Mouse (Mus musculus): ENCODE data around the gene Carns1. TPM values are rescaled to one million over a fixed set of nuclear protein-coding genes. Genes with fewer than 3 reads are reported as not detected.
"Not testable (repeated sequence)": the region's sequence is repeated elsewhere in the genome, so short reads cannot be mapped to it uniquely, and the experiment has no call there.

Carns1 gene
- polyA plus RNA-seq, 1 experiment from 2014 or later: 10.4 TPM

- DNase-seq (ENCODE audit: low spot score): no peak
Measured at GRCm38 (mm10) chr19:4150567-4151487, 24.5 kb downstream of the Carns1 start.

GRCm38 (mm10) chr19:4149764-4150461 is 25.4 kb downstream of the Carns1 start:
- DNase-seq (ENCODE audit: low spot score): no peak

- no peak for DNase-seq (ENCODE audit: low spot score)
Measured at GRCm38 (mm10) chr19:4149283-4149682, 26.0 kb downstream of the Carns1 start.

- peak; percentile 33 for DNase-seq (ENCODE audit: low spot score)
Measured at GRCm38 (mm10) chr19:4148819-4149218, 26.5 kb downstream of the Carns1 start.

GRCm38 (mm10) chr19:4148491-4148806 is 26.8 kb downstream of the Carns1 start, which contains the start of gene Coro1b:
Coro1b (plus strand) TSS chr19:4148619.
- peak; percentile 90 for DNase-seq (ENCODE audit: low spot score)

- DNase-seq (ENCODE audit: low spot score): no peak
Measured at GRCm38 (mm10) chr19:4147782-4148490, 27.3 kb downstream of the Carns1 start.

GRCm38 (mm10) chr19:4147022-4147405 is 28.3 kb downstream of the Carns1 start:
- no peak for DNase-seq (ENCODE audit: low spot score)

- no peak for DNase-seq (ENCODE audit: low spot score)
Measured at GRCm38 (mm10) chr19:4146366-4147021, 28.8 kb downstream of the Carns1 start.

GRCm38 (mm10) chr19:4145936-4146335 is 29.3 kb downstream of the Carns1 start:
- DNase-seq (ENCODE audit: low spot score): no peak

- DNase-seq (ENCODE audit: low spot score): peak; percentile 40
Measured at GRCm38 (mm10) chr19:4144550-4145498, 30.5 kb downstream of the Carns1 start.

GRCm38 (mm10) chr19:4143759-4144268 is 31.5 kb downstream of the Carns1 start, which contains the start of gene Cabp4:
Cabp4 (minus strand) TSS chr19:4144033.
- DNase-seq (ENCODE audit: low spot score): no peak

GRCm38 (mm10) chr19:4142416-4143173 is 32.7 kb downstream of the Carns1 start:
- DNase-seq (ENCODE audit: low spot score): no peak

GRCm38 (mm10) chr19:4140147-4140546 is 35.1 kb downstream of the Carns1 start:
- no peak for DNase-seq (ENCODE audit: low spot score)

- no peak for DNase-seq (ENCODE audit: low spot score)
Measured at GRCm38 (mm10) chr19:4139446-4139845, 35.8 kb downstream of the Carns1 start, which contains the start of gene Gpr152. Gpr152 (plus strand) TSS chr19:4139787.

GRCm38 (mm10) chr19:4137913-4138312 is 37.4 kb downstream of the Carns1 start:
- DNase-seq (ENCODE audit: low spot score): no peak

GRCm38 (mm10) chr19:4136463-4136862 is 38.8 kb downstream of the Carns1 start:
- DNase-seq (ENCODE audit: low spot score): no peak

- DNase-seq (ENCODE audit: low spot score): not testable (repeated sequence)
Measured at GRCm38 (mm10) chr19:4135963-4136345, 39.3 kb downstream of the Carns1 start.

GRCm38 (mm10) chr19:4135229-4135962 is 39.9 kb downstream of the Carns1 start:
- DNase-seq (ENCODE audit: low spot score): not testable (repeated sequence)

Measured in thymus, postnatal 0 days (tissue).